Mouse (Mus musculus) embryo, embryonic 10.5 days (tissue): ENCODE data around the gene Dync2li1.

Experiments used
- DNase-seq: peaks from one replicate; pipeline ENCODE4 v3.0.0-alpha.2; 2015; ENCODE audit warnings: low spot score

The Dync2li1 gene

DNA sequence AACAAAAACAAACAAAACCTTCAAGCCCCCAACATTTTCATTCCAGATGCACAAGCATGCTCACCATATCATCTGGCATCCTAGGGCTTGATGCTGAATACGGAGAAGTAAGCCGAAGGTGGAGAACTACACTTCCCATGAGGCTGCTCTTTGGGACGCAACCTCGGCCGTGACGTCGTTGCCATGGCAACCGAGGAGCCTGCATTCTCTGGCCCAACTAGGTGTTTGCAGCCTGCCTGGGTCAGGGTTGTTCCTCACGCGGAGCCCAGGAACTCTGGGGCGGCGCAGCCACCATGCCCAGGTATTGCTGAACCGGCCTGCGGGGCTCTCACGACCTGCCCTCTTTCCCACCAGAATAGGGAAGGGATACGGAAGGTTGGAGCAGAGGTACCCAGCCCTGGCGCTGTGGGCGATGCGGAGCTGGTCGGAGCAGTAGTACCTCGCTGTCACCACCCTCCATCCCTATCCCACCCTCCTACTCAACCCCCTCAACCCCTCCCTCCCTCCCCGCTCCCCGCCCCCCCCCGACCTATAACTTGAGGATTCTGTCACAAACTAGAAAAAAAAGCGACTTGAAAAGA, at the start of gene Dync2li1:
Gene Dync2li1, plus strand, starts transcription at position 221 of the 581 bp plus-strand sequence.
- peak; percentile 98 for DNase-seq

DNA sequence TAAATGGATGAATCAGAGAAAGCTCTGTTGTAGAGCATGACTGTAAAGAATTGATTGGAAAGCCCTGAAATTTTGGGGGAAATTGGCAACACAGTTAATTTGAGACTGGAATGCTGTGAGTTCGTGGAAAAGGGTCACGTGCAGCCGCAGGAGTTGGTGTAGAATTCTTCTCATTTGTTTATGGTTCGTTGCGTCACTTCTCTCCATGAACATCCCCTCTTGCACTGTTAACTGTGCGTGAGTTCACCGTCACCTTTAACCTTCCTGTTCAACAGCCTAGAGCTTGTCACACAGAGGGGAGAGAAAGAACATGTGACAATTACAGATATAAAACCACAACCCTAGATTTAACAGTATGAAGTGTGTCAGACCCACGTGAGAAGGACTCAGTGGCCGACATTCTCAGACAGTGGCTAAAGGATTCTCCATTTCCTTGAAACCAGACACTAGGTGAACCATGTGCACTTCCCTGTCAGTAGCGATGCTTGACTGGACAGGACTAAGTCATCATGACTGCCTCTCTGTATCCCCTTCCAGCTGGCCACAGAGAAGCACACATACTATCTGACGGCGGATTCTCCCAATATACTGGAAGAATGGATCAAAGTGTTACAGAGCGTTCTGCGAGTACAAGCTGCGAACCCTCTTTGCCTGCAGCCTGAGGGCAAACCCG, 49.5 kb upstream of the Dync2li1 start:
- no peak for DNase-seq

DNA sequence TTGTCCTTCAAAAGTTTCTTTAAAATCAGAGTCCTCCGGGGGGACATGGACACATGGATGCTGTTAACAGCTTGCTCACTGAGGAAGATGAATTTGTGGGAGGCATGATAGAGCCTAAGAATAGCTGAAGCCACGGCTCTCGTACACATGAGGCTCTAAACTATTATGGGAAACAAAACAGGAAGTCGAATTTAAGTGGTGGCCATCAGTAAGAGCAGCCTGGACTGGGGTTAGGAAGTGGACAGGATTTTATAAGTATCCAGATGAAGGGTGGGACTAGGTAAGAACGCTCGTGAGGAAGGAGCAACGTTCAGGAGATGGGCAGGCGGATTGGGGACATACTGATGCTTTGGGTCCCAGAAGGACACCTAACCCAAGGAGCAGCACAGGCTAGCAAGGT, 47.0 kb upstream of the Dync2li1 start:
- no peak for DNase-seq

DNA sequence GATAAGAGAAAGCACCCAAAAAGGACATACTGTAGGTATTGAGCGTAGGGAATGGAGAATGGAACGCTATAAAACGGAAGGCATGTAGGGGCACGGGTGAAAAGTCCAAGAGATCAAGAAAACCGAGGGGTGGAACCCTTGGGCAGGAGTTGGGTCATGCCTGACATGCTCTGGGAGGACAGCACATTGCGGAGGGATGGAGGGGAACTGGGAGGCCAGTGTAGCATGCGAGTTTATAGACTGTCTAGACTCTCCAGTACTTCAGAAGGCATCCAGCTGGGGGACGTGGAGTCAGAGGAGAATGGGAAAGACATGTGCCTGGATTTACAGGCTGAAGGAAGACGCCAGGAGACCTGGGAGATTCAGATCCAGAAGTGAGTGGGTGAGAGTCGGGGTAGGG, 46.5 kb upstream of the Dync2li1 start:
- no peak for DNase-seq

DNA sequence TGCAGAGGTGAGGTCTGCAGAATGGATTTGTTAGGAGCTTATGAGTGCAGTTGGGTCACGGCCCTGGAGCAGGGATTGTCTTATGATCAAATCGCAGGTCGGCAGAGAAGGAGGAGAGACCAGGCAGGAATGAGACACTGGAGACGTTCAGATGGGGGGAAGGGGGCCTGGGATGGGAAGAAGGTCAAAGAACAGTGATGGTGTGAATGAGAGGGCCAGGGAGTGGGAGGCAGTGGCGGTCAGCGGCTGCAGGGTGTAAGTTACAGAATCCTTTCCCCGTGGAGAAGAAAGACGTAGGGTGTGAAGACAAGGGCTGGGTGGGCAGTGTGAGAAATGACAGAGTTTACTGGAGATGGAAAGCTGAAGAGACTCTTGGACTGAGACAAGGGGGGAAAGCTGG, 45.5 kb upstream of the Dync2li1 start:
- DNase-seq: no peak

DNA sequence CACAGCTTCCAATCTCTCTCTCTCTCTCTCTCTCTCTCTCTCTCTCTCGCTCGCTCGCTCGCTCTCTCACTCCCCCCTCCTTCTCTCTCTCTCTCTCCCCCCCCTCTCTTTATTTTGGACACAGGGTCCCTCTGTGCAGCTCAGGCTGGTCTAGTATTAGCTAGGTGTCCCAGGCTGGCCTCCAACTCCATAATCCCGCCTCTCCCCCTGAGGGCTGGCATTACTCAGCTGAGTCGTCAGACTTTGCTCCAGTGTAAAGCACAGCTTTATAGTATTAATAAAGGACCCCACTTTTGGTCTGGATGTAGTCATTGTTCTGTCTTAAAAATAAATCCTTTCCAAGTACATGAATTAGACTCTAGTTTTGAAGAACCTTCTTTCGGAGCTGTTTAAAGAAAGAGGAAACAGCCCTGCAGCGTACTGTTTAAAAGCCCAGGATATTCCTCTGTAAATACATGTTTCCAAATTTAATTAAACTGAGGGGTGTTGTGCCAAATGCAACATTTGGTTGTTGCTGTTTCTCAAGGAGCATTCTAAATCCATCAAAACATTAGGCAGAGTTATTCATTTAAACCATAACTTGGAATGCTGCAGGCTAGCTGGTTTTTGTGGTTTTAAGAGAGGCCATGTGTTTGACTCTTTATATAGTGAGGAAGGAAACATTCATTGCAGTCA, 44.4 kb upstream of the Dync2li1 start:
- no peak for DNase-seq

DNA sequence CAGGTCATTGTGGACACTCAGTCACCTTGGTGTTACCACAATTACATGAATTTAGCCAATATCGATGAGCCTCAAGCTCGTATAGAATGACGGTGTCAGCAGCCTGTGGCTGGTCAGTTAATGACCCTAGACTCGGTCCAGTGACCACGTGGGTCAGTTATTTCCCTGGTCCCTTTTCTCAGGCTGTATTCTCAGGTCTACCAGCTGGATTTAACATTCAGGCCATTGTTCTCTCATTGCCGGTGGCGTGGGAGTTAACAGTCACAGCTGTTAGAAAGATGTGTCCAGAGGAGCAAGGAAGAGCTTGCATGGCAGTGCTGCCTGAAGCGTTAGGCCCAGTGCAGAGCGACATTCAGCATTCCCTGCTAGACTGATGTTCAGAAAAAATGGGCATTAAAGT, 42.2 kb upstream of the Dync2li1 start:
- DNase-seq: peak; percentile 26

DNA sequence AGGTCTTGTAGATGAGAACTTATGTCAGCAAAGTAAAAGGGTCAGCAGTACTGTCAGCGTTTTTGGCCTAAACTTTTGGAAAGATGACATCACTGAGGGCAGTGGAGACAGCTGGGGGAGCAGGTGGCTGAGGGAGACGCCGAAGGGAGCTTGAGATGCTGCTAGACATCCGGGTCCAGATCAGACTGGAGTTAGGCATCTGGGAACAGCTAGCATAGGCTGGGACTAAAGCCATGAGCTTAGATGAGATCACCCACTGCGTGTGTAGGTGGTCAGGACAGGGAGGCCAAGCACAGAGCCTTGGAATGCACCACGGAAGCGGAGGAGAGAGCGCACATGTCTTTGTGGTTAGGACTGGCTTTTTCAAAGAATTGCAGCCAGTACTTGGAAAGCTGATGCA, 41.2 kb upstream of the Dync2li1 start:
- DNase-seq: no peak

DNA sequence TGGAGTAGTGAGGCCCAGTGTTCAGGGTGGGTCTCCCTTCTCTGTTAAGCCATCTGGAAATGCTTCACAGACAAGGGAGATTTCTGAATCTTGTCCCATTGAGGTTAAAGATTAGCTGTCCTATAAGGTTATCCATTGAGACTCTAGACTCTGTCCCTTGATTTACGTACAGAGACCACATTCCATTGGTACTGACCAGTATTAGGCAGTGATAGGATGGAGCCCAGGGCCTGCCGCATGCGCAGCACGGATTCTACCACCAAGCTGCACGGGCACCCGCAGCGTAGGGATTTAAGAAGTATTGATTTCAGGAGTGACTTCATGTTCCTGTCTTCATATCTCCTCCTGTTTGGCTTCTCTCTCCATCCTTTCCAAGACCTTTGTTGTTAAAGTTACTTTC, 36.2 kb upstream of the Dync2li1 start:
- no peak for DNase-seq

DNA sequence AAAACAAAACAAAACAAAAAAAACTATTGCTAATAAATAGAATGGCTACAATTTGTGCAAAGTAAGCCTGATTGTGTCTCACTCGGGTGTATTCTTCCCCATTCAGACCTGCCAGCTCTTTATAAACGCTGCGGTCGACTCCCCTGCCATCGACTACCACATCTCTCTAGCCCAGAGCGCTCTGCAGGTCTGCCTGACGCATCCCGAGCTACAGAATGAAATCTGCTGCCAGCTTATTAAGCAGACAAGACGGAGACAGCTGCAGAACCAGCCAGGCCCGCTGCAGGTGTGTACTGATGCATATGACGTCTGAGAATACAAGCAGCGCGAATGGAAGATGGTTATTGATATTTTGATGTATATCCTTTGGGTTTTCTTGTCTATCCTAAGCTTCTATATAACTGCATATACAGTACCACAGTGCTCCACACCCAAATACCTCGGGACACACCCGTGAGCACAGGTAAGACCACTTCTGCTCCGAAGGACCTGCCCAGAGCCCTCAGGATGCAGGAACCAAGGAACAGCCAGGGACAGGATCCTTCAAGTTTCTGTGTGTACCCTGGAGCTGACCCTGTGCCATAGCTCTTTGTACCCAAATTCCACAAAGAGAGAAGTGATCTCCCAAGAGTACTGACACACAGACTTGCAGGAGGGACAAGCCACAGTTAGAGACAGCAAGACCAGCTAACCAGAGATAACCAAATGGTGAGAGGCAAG, 34.7 kb upstream of the Dync2li1 start:
- no peak for DNase-seq

DNA sequence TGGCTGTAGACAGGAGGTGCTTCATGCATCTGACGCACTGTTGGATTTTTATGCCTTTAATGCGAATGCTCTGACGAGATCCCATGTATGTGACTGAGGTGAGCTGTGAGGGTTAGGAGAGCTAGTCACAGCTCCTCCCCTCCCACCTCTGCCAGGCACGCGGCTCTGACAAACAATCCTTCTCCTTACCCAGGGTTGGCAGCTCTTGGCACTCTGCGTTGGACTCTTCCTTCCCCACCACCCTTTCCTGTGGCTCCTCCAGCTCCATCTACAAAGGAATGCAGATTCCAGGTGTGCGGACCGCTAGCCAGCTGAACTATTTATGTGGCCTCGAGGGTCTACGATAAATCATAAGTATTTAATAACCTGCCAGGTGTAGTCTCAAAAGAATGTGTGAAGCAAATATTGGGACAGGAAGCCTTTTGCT, 30.3 kb upstream of the Dync2li1 start:
- no peak for DNase-seq

DNA sequence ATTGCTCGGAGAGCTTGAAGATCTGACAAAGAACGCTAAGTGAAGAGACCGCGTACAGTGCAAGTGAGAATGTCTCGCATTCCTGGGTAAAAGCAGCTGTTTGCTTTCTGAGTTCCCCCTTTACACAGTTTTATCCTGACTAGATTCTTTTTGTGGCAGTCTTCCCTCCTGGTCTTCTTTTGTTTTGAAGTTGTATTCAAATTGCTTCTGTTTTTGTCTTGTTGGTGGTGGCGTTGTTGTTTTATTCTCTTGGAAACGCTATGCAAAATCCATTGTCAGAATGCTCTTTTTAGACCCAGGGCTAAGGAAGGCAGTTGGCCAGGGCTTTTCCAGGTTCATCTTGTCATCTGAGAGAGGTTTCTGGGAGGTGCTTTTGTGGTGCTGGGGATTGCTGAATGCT, 29.8 kb upstream of the Dync2li1 start:
- no peak for DNase-seq

DNA sequence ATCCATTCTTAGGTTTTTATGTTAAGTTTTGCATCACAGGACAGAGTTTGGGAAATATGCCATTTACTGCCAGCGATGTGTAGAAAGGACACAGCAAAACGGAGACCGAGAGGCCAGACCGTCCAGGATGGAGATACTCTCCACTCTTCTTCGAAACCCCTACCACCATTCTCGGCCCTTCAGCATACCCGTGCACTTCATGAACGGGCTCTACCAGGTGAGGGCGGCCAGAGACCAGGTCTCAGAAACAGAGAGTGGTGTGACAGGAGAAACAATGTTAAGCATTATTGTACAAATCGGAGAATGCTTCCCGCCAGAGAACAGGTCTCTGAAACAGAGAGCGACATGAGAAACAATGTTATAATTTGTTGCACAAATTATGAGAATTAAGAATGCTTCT, 28.4 kb upstream of the Dync2li1 start:
- no peak for DNase-seq

DNA sequence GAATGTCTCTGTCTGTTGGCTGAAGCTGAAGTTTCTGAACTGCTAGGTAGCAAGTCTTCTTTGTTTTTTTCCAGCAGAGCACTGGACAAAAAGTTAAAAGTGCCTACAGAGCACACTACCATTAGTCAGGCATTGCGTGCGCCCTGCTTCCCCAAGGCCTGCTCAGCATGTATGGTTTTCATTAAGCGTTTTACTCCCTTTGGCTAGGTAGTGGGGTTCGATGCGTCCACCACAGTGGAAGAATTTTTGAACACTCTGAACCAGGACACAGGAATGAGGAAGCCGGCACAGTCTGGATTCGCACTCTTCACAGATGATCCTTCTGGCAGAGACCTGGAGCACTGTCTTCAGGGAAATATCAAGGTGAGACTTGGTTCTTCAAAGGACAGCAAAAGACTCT, 27.4 kb upstream of the Dync2li1 start:
- no peak for DNase-seq

DNA sequence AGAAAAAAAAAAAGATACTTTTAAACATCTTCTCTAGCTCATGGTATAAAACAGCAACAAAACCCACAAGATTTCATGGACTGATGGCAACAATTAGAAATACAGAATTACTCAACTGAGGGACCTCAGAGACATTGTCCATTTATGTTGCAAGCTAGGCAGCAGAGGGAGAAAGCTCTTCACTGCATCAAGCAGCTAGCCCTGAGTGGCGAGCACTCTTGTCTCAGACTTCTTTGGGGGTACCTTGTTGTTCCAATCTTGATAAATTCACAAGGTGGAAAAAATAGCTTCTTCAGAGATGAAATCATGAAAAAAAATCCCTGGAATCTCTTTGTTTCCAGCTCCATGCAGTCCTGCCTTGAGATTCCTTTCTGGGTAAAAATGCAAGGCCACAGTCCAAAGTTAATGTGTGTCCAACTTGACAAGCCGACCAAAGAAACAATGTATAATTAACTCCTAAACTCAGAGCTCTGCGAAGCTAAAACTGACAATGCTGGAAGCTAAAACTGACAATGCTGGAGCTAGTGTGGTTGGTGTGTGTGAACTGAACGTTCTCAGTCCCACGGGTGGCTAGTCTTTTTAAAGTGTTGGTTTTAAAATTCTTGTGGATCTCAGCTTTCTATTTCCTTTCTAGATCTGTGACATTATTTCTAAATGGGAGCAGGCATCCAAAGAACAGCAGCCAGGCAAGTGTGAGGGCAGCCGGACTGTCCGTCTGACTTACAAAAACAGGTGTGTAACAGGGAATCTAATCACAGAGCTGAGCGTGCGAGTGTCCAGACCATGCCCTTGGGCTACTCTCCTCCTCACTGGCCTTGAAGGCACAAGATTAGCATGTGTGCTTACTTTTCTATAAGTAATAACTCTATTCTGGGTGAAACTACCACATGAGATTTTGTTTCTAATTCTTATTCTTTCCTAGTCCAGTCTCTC, 26.0 kb upstream of the Dync2li1 start:
- DNase-seq: no peak

DNA sequence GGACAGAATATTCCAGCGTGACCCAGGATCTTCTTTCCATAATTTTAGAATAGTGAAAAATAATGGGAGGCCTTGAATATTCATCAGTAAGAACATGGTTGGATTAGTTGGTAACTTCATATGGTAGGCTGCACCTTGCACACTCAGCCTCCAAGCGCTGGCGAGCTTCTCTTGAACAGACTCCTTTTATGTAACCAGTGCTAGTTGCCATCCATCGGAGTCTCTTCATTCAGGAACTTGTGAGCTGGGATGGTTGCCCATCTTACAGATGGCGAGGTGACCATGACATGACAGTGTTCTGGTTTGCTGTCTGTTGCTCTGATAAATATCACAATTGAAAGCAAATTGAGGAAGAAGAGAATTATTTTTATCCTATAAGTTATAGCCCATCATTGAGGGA, 24.5 kb upstream of the Dync2li1 start:
- no peak for DNase-seq

DNA sequence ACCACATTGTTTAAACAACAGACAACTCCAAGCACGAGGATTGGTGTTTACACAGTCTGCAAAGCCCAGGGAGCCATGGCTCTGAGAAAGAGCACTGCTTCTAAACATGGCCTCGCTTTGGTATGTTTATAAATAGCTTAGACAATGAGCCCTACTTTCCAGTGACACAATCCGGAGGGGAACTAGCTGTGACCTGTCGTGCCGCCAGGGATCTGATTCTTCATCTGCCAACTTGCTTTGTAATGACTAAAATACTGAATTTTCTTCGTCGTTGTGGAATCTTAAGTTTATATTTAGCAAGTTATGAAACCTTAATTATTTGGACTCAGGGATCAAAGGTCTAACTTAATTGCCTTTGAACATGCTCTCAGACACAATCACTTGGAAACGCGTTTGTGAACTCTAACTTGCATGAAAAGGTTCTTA, 23.1 kb upstream of the Dync2li1 start:
- no peak for DNase-seq

DNA sequence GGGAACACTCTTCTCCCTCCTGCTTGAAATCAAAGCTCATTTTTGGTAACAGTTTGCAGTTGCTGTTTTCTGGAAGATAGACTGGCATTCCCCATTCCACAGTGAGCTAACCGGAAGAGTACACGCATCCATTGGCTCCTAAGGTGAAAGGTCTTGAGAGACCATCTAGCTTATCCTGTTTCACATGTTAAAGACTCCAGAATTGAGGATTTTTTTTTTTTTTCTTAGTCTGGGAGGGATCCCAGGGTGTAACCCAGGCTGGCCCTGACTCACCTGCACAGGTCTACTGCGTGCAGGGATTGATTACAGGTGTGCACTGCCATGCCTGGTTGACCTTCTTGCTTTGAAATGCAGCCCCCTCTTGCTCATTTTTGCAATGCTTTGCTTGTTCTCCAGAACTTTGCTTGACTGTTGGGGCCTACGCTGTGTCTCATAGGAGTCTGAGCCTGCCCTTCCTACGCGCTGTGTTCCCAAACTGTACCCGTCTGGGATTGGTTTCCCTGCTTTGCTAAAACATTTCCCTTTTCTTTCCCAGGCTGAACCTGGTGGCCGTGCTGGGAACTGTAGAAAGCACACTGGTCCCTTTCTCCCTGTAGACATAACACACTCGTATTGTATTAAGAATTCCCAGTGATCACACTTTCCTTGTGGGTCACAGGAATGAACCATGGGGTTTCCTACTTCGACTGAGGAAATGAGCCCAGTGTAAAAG, 22.4 kb upstream of the Dync2li1 start:
- no peak for DNase-seq

DNA sequence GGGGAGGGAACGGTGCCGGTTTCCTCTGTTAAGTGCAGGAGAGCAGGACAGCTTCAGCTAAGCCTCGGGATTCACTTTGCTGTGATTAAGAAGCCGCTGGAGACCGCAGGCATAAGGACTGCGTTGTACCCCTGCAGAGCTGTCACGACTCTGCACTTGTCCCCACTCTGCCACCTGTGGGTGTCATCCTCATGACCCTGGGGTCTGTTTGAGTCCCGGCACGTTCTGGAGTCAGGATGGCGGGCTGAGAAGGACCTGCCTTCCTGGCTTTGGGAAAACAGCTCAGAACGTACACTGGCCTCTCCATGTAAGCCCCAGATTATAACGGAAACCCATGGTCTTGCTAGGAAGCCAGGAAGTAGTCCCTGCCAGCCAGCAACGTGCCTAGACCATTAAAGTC, 19.3 kb upstream of the Dync2li1 start:
- no peak for DNase-seq

DNA sequence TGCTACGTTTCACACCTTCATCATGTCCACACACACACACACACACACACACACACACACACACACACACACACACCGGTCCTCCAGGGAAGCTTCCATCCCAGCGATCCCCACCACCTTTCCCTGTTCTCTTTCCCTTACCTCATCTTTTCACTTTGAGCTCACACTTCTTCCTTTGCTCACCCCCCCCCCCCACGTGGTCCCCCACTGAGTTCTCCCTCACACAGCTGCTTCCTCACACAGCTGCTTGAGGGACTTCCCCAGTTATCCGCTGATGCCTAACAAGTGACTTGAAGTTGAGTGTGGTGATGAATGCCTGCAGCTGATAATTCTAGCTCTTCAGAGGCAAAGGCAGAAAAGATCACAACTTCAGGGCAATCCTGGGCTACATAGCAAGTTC, 18.7 kb upstream of the Dync2li1 start:
- DNase-seq: no peak

DNA sequence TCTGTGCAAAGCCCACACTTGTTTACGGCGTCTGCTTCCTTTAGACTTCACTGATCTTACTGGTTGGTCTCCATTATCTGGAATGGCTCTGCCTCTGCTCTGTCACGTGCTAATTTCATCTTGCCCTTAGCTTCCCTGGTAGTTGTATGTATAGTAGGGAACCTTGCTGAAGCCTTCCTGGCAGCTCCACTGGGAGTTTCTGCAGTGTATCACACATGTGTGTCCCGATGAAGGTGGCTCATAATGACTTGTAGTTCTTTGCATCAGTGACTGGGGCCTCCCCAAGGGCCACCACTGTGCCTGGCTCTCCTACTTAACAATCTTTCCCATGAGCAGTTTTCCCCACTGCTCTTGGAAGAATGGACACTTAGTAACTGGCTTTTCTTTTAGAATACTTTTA, 17.7 kb upstream of the Dync2li1 start:
- DNase-seq: no peak
